Mouse (Mus musculus) gastrocnemius, postnatal 36 days (tissue): ENCODE data around the gene Olfr1279. TPM values are rescaled to one million over a fixed set of nuclear protein-coding genes. Genes with fewer than 3 reads are reported as not detected.
"Not testable (repeated sequence)": the region's sequence is repeated elsewhere in the genome, so short reads cannot be mapped to it uniquely, and the experiment has no call there.

Source experiments
- DNase-seq, 2 experiments: peaks; one replicate each; pipeline ENCODE4 v3.0.0; 2022
- intact Hi-C: fragments of 180-260 bp; cut with DNase I; formaldehyde crosslinking; loops from one replicate; pipeline ENCODE4 v1.15.1; 2025
- long read RNA-seq, 2 experiments: library from polyadenylated mRNA; stranded (forward); transcript quantifications; one replicate each; pipeline ENCODE4 v2.0.0; 2021
- total RNA-seq, 2 experiments: library from RNA; stranded (reverse); gene quantifications; 2 replicates each; pipeline ENCODE4 v1.2.3; 2021

The Olfr1279 gene
- not detected for total RNA-seq
- long read RNA-seq, experiment 1 = 0 reads
- long read RNA-seq, experiment 2 = 0 reads

DNA sequence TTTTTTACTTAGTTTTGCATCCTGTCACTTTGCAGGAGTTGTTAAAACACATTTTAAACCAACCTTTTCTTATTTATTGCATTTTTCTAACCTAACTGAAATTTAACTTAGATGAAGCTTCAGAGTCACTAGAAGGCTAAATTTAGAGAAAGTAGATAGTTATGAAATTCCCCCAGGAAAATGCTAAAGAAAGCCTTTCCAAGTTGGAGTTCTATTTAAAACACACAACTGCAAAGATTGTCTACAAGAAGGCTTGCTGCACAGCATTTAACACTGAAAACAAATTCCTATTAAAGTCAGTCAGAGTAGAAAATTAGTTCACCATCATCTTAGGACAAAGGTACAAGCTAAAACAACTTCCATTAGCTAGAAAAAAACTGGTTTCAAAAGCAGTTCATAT, at the start of gene Olfr1279:
Gene Olfr1279 (plus strand): TSS at position 262 of the 400 bp plus-strand sequence.
- intact Hi-C loops = no loop called here

GRCm38 (mm10) chr2:111254216-111254615, 46.2 kb upstream of the Olfr1279 start, which contains the start of gene Olfr1276:
Olfr1276 (plus strand) TSS chr2:111254516.
- DNase-seq = no peak
- intact Hi-C loops = no loop called here

More for the DNA sequence above, at the start of gene Olfr1279:
- DNase-seq = no peak

- no peak for DNase-seq
- intact Hi-C loops = no loop called here
Observed at GRCm38 (mm10) chr2:111274006-111274405, 26.4 kb upstream of the Olfr1279 start, which contains the start of gene Olfr1277. Olfr1277 (minus strand) TSS chr2:111274106.

DNA sequence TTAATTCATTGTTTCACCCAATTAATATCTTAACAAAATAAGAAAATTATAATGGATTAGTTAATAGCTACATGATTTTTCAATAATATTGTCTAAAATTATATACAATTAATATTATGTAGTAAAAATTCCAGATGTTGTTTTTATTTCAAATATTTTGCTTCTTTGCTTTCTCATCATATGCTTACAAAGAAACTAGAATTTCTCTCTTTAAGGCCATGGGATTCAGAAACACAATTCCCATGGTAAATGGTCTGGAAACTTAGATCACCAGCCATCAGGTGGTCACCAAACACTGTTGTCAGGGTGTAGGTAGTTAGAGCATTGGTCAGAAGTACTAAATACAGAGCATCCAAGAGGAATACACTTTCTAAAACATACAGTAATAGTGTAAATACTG, 10.6 kb upstream of the Olfr1279 start, which contains the start of gene Olfr1278:
Gene Olfr1278 (plus strand): TSS at position 301 of the 400 bp plus-strand sequence.
- intact Hi-C loops = no loop called here
- no peak for DNase-seq

DNA sequence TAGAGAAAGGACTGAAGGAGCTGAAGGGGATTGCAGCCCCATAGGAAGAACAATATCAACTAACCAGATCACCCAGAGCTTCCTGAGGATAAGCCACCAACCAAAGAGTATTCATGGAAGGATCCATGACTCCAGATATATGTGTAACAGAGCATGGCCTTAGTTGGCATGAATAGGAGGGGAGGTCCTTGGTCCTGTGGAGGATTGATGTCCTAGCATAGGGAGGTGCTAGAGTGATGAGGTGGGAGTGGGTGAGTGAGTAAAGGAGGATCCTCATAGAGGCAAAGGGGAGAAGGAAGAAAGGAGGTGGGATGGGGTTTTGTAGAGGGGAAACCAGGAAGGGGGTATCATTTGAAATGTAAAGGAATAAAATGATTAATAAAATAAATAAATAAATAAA, 1.9 kb upstream of the Olfr1279 start:
- intact Hi-C loops = no loop called here
- DNase-seq = no peak

DNA sequence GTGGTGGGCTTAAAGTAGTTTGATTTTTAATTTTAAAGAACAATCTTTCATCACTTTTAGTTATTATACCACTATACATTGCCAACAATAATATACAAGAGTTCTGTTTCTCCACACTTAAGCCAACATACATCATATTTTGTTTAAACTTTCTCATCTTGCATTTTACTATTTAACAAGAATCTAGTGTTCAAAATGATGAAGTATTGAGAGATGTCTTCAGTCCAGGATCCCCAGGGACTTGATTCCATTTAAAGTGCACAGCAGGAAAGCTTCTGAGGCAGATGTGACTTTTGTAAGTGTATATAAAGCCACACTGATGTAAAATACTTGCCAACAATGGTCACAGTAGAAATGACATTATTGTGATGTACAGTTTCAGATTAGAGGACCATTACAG, 13.3 kb downstream of the Olfr1279 start, which contains the start of gene Olfr1280:
Gene Olfr1280 (plus strand): TSS at position 301 of the 400 bp plus-strand sequence.
- no peak for DNase-seq

GRCm38 (mm10) chr2:111326220-111326619, 25.8 kb downstream of the Olfr1279 start, which contains the start of gene Olfr1281:
Olfr1281 (plus strand) TSS chr2:111326520.
- no peak for DNase-seq
- intact Hi-C loops = no loop called here

More for the DNA sequence above, 13.3 kb downstream of the Olfr1279 start, which contains the start of gene Olfr1280:
- intact Hi-C loops = loop anchor here (5.0 kb wide), 1 partner anchor 1279 kb away; no protein-coding TSS in a partner anchor

- intact Hi-C loops, DNase-seq: not testable (repeated sequence)
Observed at GRCm38 (mm10) chr2:111333721-111334120, 33.3 kb downstream of the Olfr1279 start.

GRCm38 (mm10) chr2:111335976-111336375, 35.5 kb downstream of the Olfr1279 start, which contains the start of gene Olfr1282:
Olfr1282 (minus strand) TSS chr2:111336076.
- intact Hi-C loops = no loop called here
- no peak for DNase-seq

Other genes starting within 250 kb of the Olfr1279 start
- gene Gm13941, start 194.7 kb upstream of the Olfr1279 start, total RNA-seq = not detected
- gene Gm15130, start 147.7 kb upstream of the Olfr1279 start, total RNA-seq = not detected
- gene 4930430A15Rik, start 71.0 kb upstream of the Olfr1279 start, total RNA-seq = not detected
- gene Olfr1275, start 65.3 kb upstream of the Olfr1279 start, total RNA-seq = not detected
- gene Olfr1276, start 46.1 kb upstream of the Olfr1279 start, total RNA-seq = not detected
- not detected for gene Olfr1277, start 26.5 kb upstream of the Olfr1279 start, total RNA-seq
- not detected for gene Olfr1278, start 10.5 kb upstream of the Olfr1279 start, total RNA-seq
- not detected for gene Olfr1280, start 13.4 kb downstream of the Olfr1279 start, total RNA-seq
- gene Olfr1281, start 25.9 kb downstream of the Olfr1279 start, total RNA-seq = not detected
- gene Olfr1282, start 35.4 kb downstream of the Olfr1279 start, total RNA-seq = not detected
- gene Olfr1283, start 66.2 kb downstream of the Olfr1279 start, total RNA-seq = not detected
- gene Olfr1284, start 74.9 kb downstream of the Olfr1279 start, total RNA-seq = not detected
- not detected for gene Olfr1286, start 122.5 kb downstream of the Olfr1279 start, total RNA-seq
- gene Olfr1287, start 148.5 kb downstream of the Olfr1279 start, total RNA-seq = not detected
- gene Olfr1288, start 173.5 kb downstream of the Olfr1279 start, total RNA-seq = not detected
- not detected for gene Olfr1289, start 180.2 kb downstream of the Olfr1279 start, total RNA-seq
- gene Olfr1290, start 193.2 kb downstream of the Olfr1279 start, total RNA-seq = not detected
- gene Olfr1291-ps1, start 196.5 kb downstream of the Olfr1279 start, total RNA-seq = not detected
- not detected for gene Olfr1293-ps, start 224.6 kb downstream of the Olfr1279 start, total RNA-seq
- gene Olfr1294, start 239.7 kb downstream of the Olfr1279 start, total RNA-seq = not detected